8 mouse cellular contexts compared by ENCODE assay signal in genomic region chr2:13523540-13524456, GRCm38 (mm10). TPM values are rescaled to one million over a fixed set of nuclear protein-coding genes. Genes with fewer than 3 reads are reported as not detected.
DNase-seq lines count a peak whose midpoint lies in the region; ATAC-seq and TF ChIP-seq lines count a peak whose summit lies in the region.

No protein-coding gene starts in this region.

- intact Hi-C loops in left cerebral cortex, postnatal 36 days (cut with DNase I) = no loop called here

- H3K4me3 ChIP-seq in intestine, embryonic 14.5 days (ENCODE audit: low read depth, low read length) = no peak overlapping the region

- no peak overlapping the region for H3K9ac ChIP-seq in intestine, embryonic 14.5 days (ENCODE audit: low read length)

- TF ChIP-seq POLR2A in brain, embryonic 14.5 days (IDR thresholded peaks at IDR 0.05; ENCODE audit: borderline replicate concordance, extremely low read depth, insufficient read depth, insufficient read length, poor library complexity, severe bottlenecking) = no peak

- no peaks in the 10 kb centered on the region for H3K27me3 ChIP-seq in intestine, embryonic 14.5 days (replicated peaks; ENCODE audit: control insufficient read depth, insufficient read depth, low read length)

- H3K4me1 ChIP-seq in intestine, embryonic 14.5 days (replicated peaks; ENCODE audit: control insufficient read depth, insufficient read depth, low read length) = 0 out of 2 replicates have a peak, but pooled peaks cover 4% of the 10 kb centered on the region

- WGBS in intestine, embryonic 14.5 days = 36% methylated on average over 8 of the region's 8 CpGs

- no peak for TF ChIP-seq CTCF in brain, embryonic 14.5 days (IDR thresholded peaks at IDR 0.05; ENCODE audit: borderline replicate concordance, extremely low read depth, insufficient read depth, insufficient read length)

- H3K27ac ChIP-seq in intestine, embryonic 14.5 days (ENCODE audit: low read depth) = 0 out of 2 replicates have a peak overlapping the region, but pooled peaks have one; percentile 8

- peak; percentile 71 for ATAC-seq in intestine, embryonic 14.5 days (replicated peaks; ENCODE audit: low FRiP score, low TSS enrichment, low read depth)
- no peak for ATAC-seq in CD4-positive, CD25-positive, alpha-beta regulatory T cell, adult 4 months

- no peak overlapping the region for H3K4me2 ChIP-seq in intestine, embryonic 14.5 days (ENCODE audit: low read length)

- no peaks in the 10 kb centered on the region for H3K36me3 ChIP-seq in intestine, embryonic 14.5 days (ENCODE audit: control insufficient read depth, insufficient read depth, low read length)

- H3K9me3 ChIP-seq in intestine, embryonic 14.5 days (ENCODE audit: control insufficient read depth, low read length) = no peaks in the 10 kb centered on the region

- DNase-seq in adrenal gland, postnatal 10 days = peak; percentile 22
- no peak for DNase-seq in adrenal gland, postnatal 25 days
- peak; percentile 82 for DNase-seq in brain, embryonic 14.5 days (ENCODE audit: low read depth)
- DNase-seq in intestine, embryonic 14.5 days (ENCODE audit: low spot score) = no peak
- DNase-seq in left cerebral cortex, postnatal 36 days (ENCODE audit: low spot score in 2 of 2) = peak; percentile 57 to 60
- peak; percentile 70 for DNase-seq in telencephalon, adult 2 months (ENCODE audit: low read depth, low spot score)
- DNase-seq in embryo, embryonic 10.5 days (ENCODE audit: low spot score) = no peak

RNA-seq across cellular contexts. Expression of gene Trdmt1, which starts 20.7 kb away (rescaled TPM):
- 1 to 10 TPM; 5.7 to 9.6 TPM for total RNA-seq in adrenal gland, postnatal 10 days (2021)
- total RNA-seq in adrenal gland, postnatal 25 days (2021) = 4.9 and 7.7 TPM in 2 replicates
- polyA plus RNA-seq in brain, embryonic 14.5 days (2012; rRNA removed) = 6.8 and 8.5 TPM in 2 replicates
- polyA plus RNA-seq in intestine, embryonic 14.5 days (2014; fragmentation: Nextera tagmentation; extraction: Ambion mirVana) = 11.2 and 11.5 TPM in 2 replicates
- total RNA-seq in left cerebral cortex, postnatal 36 days (2021) = 1 to 10 TPM; 4.6 to 7.9 TPM
- 10 to 100 TPM; 12.1 to 19.1 TPM for polyA plus RNA-seq in CD4-positive, CD25-positive, alpha-beta regulatory T cell, adult 4 months (2017; shearing (Covaris generic))

RNA-seq across cellular contexts. Expression of gene Cubn, which starts 32.2 kb away (rescaled TPM):
- total RNA-seq in adrenal gland, postnatal 10 days (2021) = under 1 TPM; 0.48 to 0.58 TPM
- 0.19 and 0.21 TPM in 2 replicates for total RNA-seq in adrenal gland, postnatal 25 days (2021)
- 0.35 and 0.55 TPM in 2 replicates for polyA plus RNA-seq in brain, embryonic 14.5 days (2012; rRNA removed)
- 5.2 and 7.0 TPM in 2 replicates for polyA plus RNA-seq in intestine, embryonic 14.5 days (2014; fragmentation: Nextera tagmentation; extraction: Ambion mirVana)
- under 1 TPM; 0.22 to 0.32 TPM for total RNA-seq in left cerebral cortex, postnatal 36 days (2021)
- under 1 TPM in 1 of 2 experiments, not detected in 1; 0.09 TPM for polyA plus RNA-seq in CD4-positive, CD25-positive, alpha-beta regulatory T cell, adult 4 months (2017; shearing (Covaris generic))

RNA-seq across cellular contexts. Expression of gene Vim, which starts 49.9 kb away (rescaled TPM):
- 100 to 1,000 TPM; 595 to 607 TPM for total RNA-seq in adrenal gland, postnatal 10 days (2021)
- total RNA-seq in adrenal gland, postnatal 25 days (2021) = 122 and 146 TPM in 2 replicates
- polyA plus RNA-seq in brain, embryonic 14.5 days (2012; rRNA removed) = 1,036 and 1,222 TPM in 2 replicates
- 503 and 545 TPM in 2 replicates for polyA plus RNA-seq in intestine, embryonic 14.5 days (2014; fragmentation: Nextera tagmentation; extraction: Ambion mirVana)
- total RNA-seq in left cerebral cortex, postnatal 36 days (2021) = 10 to 100 TPM; 55.9 to 57.9 TPM
- 100 to 1,000 TPM; 335 to 360 TPM for polyA plus RNA-seq in CD4-positive, CD25-positive, alpha-beta regulatory T cell, adult 4 months (2017; shearing (Covaris generic))

Comparison
In these comparisons a context has a peak if more than half of its experiments do, and no peak if none do; other contexts are left out.
1. DNase-seq: peak in adrenal gland, postnatal 10 days (single experiment), brain, embryonic 14.5 days (single experiment), left cerebral cortex, postnatal 36 days (2 of 2) and telencephalon, adult 2 months (single experiment); none in adrenal gland, postnatal 25 days (single experiment), intestine, embryonic 14.5 days (single experiment) and embryo, embryonic 10.5 days (single experiment).